Mouse (Mus musculus): ENCODE results near the gene Stard10. TPM values are rescaled to one million over a fixed set of nuclear protein-coding genes. Genes with fewer than 3 reads are reported as not detected.
A peak's percentile ranks its signal among the peaks of the same experiment; 100 is the strongest.

The Stard10 gene
- total RNA-seq (2021) = 10 to 100 TPM; 48.3 to 61.3 TPM

DNA sequence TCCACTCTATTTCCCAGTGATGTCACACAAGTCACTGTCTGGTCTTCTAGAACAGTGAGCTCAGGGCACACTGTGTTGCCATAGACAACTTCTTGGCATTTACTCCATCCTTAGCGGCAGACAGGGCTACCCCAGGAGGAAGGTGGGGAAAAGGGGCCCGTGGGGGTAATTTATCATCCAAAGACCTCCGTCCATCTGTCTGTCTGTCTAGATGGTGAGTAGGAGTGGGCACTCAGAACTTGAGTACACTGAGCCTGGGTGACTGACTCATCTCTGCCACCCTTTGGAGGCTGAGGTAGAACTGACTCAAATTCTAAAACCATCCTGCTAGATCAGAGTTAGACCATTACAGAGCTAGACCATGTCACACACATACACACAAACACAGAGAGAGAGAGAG lies at the start of gene Stard10:
Stard10 (plus strand) TSS at position 73 of the 400 bp plus-strand sequence.
- DNase-seq = no peak
- intact Hi-C loops (cut with DNase I) = no loop called here

DNA sequence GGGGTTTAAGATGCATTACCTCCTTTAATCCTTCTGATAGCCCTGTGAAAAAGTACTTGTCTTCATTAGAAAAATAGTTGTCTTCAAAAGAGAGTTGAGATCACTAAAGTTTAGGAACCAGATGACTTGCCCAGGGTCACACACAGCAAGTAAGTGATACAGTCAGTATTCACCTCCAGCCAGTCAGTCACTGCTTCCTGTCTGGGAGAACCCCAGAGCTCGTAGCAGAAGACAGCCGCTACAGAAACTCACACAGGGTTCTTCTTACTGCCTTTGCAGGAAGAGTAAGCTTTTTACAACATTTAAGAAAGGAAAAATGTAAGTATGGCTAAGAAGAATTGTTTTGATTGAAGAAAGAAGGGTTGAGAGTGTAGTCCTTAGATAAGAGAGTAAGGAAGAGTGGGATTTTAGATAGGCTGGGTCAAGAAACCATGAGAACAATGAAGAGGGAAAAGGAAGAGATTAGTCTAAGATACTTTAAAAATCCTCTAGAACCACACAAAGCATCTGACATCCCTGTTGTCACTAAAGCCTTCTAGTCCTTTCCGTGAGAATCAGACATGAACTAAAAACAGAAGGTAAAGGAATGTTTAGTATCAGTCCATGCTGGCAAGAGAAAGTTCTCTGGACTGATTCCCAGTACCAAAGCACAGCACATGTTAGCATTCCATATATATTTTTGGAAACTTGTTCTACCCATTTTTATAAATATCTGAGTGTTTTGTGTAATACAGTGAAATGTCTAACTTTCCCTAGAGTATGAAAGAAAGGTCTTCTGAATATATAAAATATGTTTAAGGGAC lies 49.2 kb upstream of the Stard10 start:
- no peak for DNase-seq
- intact Hi-C loops (cut with DNase I) = no loop called here

DNA sequence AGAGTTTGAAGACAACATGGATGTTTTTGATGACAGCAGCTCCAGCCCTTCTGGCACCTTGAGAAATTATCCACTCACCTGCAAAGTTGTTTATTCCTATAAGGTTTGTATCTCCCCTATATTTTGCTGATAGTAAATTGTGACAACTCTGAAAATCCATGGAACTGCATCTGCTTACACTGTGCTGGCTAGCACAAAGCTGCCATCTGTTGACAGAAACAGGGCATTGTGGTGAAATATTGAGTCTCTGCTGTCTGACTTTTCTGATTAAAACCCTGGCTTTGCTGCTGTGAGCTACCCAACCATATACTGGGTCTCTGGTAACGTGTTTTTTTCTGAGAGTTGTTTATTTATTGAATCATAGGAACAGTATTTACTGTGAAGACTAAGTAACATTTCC lies 45.3 kb upstream of the Stard10 start:
- DNase-seq = no peak
- intact Hi-C loops (cut with DNase I) = no loop called here

DNA sequence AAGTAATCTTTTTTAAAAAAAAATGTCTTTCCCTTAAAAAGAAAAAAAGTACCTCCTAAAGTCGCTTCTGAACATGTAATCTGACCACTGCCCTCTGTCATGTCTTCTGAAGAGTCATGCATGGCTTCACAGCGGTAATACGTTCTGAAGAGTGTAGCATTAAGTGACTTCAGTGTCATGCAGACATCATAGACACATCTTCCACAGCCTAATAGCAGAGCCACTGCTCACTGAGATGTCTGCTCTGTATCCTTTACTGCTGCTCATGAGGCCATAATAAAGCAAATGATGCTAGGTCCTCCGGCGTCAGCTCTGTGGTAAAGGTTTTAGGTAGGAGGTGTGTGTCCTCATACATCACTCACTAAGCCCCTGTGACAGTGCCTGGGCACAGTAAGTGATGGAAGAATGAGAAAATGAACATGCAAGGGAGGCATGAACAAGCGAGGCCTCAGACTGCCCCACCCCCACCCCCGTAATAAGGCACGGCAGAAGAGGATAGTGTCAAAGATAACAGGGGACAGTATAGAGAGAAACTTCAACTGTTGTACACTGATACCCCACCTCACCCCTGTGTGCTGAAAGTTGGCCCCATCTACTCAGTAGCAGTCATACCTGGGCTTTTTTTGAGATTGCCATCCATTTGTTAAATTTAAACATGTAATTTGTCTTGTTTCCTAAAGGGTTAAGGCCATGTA lies 44.3 kb upstream of the Stard10 start:
- no peak for DNase-seq
- intact Hi-C loops (cut with DNase I) = no loop called here

DNA sequence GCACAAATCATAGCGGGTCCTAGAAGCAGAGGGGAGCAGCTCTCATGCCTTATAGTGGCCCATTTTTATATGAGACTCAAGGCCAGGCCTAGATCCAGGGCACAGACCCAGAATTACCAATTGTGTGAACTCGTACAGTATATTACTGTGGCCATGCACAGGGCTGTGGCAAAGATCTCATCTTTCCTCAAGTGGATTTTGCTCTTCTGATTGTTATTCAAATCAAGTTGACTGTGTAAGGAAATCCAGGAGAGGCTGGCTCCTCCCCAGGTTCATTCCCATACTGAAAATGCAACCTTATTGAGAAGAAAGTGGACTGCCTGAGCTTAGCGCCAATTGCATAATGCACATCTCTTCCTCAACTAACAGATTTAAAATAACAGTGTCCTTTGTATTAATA lies 34.2 kb upstream of the Stard10 start:
- intact Hi-C loops (cut with DNase I) = no loop called here
- no peak for DNase-seq

DNA sequence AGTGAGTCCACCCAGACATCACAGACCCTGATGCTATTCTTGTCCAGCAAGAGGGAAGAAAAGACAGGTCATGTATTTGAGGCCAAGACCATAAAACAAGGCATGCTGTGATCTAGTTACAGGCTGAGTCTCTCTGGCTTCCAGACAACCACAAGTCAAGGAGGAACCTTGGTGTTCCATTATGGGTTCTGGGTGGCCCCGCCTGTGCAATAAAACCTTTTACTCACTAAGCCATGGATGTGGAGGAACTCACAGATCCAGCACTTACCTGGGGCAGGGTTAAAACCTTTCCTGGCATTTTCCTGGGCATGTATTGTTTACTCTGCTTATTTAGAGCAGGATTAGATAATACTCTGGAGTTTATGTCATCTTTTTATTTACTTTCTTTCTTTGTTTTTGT lies 32.4 kb upstream of the Stard10 start:
- intact Hi-C loops (cut with DNase I) = no loop called here

DNA sequence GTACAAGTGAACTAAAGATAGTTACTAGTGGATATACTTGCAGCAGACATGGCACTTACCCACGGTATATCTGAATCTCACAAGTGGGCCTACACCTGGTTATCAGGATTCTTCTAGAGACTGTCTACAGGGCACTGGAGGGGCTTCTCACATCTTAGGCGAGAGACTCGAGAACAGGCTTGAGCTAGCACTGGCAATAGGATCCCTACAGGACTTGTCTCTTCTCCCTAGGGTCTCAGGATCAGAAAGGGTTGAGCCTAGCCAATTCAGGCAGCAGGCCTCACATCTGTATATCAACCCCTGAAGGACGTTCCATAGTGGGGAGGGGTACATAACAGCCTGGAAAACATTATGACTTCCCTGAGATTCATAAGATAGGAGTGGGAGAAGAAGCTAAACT lies 30.0 kb upstream of the Stard10 start:
- intact Hi-C loops (cut with DNase I) = loop anchor here (5.0 kb wide), 2 partner anchors 55 to 180 kb away; no protein-coding TSS in a partner anchor
- no peak for DNase-seq

More for the DNA sequence above, 32.4 kb upstream of the Stard10 start:
- DNase-seq = no peak

DNA sequence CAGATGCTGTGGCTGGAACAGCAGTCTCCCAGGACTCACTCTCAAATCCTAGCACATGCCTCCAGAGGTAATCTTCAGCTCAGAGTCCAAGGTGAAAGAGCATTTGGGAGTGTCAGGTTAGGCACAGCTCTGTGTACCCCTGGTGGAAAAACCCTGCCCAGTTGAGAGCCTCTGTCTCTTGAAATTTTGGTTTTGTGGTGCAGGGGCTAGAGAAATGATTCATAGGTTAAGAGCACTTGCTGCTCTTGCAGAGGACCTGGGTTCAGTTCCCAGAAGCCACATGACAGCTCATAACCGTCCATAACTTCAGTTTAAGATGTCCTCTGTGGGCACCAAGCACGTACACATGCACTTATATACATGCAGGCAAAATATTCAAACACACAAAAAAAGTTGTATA lies 29.1 kb upstream of the Stard10 start:
- no peak for DNase-seq
- intact Hi-C loops (cut with DNase I) = loop anchor here (1.0 to 5.0 kb wide), 4 partner anchors 56 to 302 kb away; no protein-coding TSS in a partner anchor

DNA sequence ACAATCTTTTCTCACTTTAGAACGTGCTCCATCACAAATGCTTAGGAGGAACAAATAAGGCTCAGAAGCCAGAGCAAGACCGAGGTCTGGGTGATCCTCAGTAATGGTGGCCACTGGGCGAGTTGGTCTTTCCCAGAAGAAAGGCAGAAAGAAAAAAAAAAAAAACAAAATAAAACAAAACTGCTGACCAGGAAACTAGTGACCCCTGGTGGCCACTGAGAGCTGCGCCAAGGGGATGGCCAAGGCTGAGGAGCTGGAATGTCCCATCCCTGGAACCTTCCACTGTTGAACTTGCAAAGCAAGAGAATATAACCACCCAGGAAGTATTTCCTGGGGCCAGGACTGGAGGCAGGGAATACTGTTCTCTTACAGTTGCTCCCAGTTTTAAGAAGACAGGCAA lies 28.4 kb upstream of the Stard10 start:
- intact Hi-C loops (cut with DNase I) = loop anchor here (1.0 to 5.0 kb wide), 4 partner anchors 56 to 302 kb away; no protein-coding TSS in a partner anchor
- peak; percentile 60 to 67 for DNase-seq

DNA sequence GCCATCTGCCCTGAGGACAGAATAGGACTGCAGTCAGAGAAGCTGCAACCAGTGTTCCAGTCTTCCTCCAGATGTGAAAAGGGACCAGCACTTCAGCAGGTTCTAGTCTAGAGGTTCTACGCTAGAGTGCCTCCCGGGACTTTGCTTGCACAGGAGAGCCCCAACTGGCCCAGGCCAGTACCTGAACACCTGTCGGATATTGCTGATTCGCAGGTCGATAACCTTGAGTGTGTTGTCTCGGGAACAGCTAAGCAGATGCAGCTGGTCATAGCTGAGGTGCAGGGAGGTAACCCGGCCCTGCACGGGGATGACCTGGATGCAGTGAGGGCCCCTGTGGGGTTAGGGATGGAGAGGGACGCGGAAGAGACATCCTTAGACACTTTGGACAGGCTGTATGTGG lies 26.5 kb upstream of the Stard10 start:
- DNase-seq = no peak
- intact Hi-C loops (cut with DNase I) = no loop called here

DNA sequence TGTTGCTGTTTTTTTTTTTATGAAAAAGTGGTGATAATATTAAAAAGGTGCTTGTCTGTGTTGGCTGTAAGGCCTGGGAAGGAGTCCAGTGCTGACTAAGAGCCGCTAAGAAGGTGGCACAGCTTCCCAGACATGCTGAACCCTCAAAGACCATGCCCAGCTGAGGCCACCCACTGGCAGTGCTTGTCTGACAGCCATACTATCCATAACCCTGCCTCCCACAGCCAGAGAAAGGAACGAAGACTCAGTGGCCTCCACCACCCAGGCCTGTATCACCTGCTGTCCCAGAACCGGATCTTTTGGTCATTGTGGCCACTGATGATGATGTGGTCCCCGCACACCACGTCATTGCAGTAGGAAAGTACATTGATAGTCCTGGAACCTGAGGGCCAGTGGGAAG lies 25.7 kb upstream of the Stard10 start:
- no peak for DNase-seq
- intact Hi-C loops (cut with DNase I) = no loop called here

DNA sequence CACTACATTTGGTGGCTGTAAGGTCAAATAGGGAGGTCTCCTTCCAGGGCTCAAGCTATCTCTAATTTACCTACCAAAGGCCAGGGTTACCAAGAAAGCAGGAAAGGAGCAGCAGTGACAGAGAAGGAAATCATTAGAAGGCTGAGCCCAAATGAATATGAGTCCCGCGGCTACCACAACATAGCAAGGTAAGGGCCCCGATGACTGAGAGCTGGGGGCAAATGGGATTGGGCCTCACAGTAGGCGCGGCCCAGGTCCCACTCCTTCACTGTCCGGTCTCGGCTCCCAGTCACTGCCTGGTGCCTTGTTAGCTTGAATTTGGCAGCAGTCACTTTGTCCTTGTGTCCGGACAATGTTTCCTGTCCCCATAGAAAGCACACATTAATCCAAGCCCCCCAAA lies 25.2 kb upstream of the Stard10 start:
- intact Hi-C loops (cut with DNase I) = no loop called here
- DNase-seq = no peak

DNA sequence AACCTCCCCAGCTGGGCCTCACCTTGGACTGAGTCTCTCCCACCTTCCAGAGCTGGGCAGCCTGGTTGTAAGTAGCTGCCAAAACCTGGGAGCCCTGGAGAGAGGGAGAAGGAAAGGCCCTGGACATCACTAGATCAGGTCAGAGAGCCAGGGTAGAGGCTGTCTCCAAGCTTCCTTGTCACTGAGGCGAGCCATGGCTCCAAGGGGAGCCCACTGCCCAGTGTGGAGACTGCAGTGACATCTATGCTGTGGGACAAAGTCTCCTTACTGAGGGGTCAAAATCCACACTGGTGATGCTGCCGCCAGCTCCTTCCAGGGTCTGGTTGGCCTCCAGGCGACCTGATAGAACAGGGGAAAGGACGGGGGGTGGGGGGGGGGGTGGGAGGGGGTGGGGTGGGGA lies 24.8 kb upstream of the Stard10 start:
- intact Hi-C loops (cut with DNase I) = no loop called here
- no peak for DNase-seq

DNA sequence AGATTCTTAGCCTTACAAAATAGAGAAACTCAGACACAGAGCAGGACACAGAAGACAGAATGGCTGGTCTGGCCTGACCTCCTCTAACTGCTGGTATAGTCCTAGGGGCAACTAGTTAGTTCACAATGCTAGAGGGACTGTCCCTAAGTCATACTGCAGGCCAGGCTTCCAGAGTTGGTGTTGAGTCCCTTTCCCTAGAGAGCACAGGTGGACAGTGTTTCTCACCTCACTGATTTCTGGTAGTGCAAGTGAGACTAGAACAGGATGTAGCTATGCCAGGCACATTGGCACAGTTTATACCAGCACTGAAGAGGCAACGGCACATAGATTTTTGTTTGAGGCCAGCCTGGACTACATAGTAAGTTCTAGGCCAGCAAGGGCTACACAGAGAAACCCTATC lies 24.2 kb upstream of the Stard10 start:
- intact Hi-C loops (cut with DNase I) = no loop called here
- DNase-seq = no peak

DNA sequence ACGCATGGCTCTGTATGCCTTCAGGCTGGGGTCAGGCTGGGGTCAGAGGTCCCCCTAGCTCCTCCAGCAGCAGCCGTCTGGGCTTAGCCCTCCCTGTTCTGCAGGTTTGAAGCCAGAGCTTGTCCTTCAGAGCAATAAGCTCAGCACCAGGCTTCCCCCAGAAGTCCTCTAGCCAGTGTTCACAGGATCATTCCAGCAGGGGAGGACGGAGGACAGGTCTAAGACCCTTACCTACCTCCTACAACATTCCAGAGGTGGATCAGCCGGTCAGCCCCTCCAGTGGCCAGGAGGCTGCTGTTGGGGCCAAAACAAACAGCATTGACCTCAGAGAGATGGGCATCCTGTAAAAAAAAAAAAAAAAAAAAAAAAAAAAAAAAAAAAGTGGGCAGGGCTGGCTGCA lies 23.7 kb upstream of the Stard10 start:
- DNase-seq = no peak
- intact Hi-C loops (cut with DNase I) = no loop called here

DNA sequence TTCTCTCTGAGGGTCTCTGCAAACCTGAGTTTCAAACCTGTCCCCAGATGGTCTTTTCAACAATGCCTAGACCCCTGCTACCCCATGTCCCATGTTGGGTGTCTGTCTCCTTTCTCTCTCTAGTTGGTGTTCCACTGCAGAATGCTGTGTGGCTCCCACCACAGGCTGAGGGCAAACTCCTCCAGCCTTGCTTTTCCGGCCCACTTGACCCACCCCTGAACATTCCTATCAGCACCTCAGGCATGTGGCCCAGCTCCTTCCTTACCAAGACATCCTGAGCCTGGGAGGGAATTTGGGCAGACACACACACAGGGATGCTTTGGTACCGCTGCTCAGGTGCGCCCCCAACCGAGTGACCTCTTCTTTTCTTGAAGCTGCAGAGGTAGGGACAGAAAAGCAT lies 23.3 kb upstream of the Stard10 start:
- intact Hi-C loops (cut with DNase I) = no loop called here

DNA sequence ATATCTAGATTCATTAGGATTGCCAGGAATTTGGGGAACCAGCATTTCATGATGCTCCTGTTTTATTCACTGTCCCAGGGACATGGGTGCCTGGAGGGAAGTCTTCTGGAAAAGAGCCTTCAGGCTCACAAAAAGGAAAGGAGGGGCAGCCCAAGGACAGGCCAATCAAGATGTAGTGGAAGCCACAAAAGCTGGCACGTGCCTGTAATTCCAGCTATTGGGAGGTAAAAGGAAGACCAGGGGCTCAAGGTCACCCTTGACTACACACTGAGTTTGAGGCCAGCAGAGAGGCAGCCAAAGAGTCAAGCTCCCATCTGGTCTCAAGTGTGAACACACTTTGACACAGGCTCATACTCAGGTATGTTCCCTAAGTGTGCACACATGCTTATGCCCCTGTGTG lies 21.4 kb upstream of the Stard10 start:
- DNase-seq = no peak
- intact Hi-C loops (cut with DNase I) = no loop called here

More for the DNA sequence above, 23.3 kb upstream of the Stard10 start:
- DNase-seq = no peak

DNA sequence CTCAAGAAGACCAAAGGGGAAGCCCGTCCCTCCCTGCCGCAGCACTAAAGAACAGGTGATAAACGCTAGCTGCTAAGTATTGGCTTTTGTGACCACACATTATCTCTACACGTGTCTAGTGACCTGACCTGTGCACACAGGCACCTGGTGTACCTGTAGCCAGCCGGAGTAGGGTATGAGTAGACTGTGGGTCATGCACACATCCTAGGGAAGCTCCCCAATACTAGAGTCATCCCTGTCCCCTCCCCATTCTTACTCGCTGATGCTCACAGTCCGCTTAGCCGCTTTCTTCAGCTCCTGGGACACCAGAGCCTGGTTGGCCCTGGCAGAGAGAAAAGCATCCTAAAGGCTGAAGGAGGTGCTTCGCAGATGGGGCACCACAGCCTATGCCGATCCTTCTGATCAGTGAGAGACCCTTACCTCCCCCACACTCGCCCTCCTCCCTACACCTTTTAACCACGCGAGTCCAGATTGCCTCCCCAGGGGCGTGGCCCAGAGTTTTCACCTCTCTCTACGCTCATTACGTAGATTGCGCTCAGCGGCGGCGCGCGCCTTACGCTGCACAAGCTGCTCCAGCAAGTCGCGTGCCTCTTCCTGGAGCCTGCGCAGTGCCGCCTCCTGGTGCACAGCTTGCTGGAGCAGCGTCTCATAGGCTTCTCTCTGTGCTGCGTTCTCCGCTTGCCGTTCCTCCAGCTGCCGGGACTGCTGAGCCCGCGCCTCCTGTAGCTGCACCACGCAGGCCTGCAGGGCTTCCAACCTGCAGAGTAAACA lies 20.4 kb upstream of the Stard10 start:
- DNase-seq = peak; percentile 39 to 41
- intact Hi-C loops (cut with DNase I) = no loop called here

DNA sequence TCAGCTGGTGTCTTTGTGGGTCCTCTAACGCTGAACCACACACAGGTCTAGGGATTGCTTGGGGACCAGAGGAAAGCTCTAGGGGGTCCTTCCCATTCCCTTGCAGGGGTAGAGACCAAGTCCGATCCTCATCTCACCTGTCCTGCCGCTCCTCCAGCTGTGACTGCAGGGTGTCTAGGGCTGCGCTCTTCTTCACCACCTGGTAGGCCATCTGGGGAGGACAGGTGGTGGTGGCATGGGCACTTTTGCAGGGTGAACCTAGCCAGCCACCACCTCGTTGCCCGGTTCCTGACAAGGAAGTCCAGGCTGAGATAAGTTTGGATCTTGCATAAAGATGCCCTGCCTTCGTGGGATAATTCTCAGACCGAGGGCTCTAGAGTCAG lies 19.9 kb upstream of the Stard10 start:
- DNase-seq = no peak
- intact Hi-C loops (cut with DNase I) = no loop called here

DNA sequence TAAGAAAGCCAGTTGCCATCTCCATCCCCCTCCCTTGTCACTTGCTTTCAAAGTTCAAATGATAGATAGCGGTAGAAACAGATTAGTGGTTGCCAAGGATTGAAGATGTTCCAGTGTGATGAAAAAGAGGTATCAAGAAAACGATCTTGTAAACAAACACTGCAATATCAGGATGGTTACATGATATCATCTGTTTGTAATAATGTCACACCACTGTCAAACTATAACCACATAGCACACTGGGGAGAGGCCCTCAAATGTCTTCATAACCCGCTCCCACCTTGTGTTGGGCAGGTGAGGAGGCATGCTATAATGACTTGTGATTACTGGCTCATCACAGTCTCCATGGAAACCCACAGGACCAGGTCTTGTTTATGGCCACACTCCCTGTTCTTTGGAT lies 18.5 kb upstream of the Stard10 start:
- no peak for DNase-seq
- intact Hi-C loops (cut with DNase I) = no loop called here

DNA sequence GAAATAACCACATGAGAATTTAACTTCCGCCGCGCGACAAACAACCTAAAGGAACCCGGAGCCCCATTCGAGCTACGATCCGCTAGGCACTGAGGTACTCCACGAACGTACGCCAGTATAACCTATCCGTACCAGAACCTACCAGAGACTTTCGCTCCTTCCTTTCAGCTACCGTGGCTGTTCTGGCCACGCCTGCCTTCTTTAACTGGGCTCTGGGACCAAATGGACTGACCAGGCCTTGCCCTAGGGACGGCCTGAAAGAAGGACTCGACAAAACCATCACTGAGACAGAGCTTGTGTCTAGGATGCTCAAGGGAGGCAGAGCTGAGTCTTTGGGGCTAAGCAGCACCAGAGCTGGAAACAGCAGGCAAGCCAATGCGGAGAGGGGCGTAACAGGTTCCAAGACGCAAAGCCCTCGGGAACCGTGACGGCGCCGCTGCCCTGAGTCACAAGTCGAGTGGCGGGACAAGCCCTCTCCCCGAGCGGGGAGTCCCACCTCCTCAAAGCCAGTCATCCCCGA lies 15.5 kb upstream of the Stard10 start:
- DNase-seq = no peak
- intact Hi-C loops (cut with DNase I) = no loop called here
